Mouse (Mus musculus) ES-E14 (cell line): ENCODE measurements at regions not wholly inside any gene's neighbourhood (a gene's known extent, or its start where the extent isn't known, plus 50 kb on each side); places are given as distances from the start of the nearest gene placed in this dataset.

Source experiments
- CHD2 ChIP-seq: IDR thresholded peaks from 2 replicates; pipeline ENCODE4 v1.6.1; 2014; ENCODE audit warnings: mild to moderate bottlenecking, low read depth, low read length, inconsistent platforms
- HCFC1 ChIP-seq: IDR thresholded peaks from 2 replicates; pipeline ENCODE4 v1.6.1; 2012; ENCODE audit warnings: low read length, inconsistent platforms, borderline replicate concordance; ENCODE audit not compliant: insufficient read depth
- MAFK ChIP-seq: IDR thresholded peaks from 2 replicates; pipeline ENCODE4 v1.6.1; 2014; ENCODE audit warnings: mild to moderate bottlenecking, low read depth, low read length, inconsistent platforms; ENCODE audit not compliant: insufficient read depth
- ZC3H11A ChIP-seq: IDR thresholded peaks from 2 replicates; pipeline ENCODE4 v1.6.1; 2012; ENCODE audit warnings: low read depth, mild to moderate bottlenecking, inconsistent platforms, low read length, borderline replicate concordance

DNA sequence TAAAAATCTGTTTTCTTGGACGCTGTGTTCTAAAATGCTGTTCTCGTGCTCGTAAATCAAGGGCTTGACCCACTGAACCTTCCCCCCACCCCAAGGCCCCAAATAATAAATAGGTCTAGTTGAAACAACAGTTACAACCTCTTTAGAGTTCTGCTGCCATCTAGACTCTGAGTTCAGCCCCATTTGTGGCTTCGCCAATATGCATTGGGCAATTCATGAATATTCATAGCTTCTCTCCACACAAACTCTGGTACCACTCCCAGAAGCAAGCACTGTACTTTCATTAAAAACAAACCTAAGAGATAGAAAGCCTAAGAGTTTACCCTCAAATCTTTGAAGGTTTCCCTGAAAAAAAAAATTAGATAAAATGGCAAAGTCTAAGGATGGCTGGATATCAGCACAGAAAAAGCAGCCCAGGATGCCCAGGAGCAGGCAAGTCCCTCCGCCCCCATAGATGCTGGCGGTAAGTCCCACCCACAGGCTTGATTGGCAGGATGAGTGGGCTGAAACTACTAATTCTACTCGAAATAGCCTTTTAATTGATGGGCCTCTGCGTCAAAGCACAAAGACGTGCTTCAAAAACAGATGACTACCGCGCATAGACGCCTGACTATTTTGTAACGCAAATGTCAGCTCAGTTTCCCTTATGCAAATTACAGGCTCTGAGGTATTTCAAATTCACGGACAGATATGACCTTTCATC, 106.0 kb upstream of the Sh3bp4 start:
- TF ChIP-seq ZC3H11A, result no peak
- no peak for TF ChIP-seq HCFC1
- TF ChIP-seq CHD2, result no peak
- TF ChIP-seq MAFK, result no peak
